Mouse (Mus musculus) myocyte (in vitro differentiated cells): ENCODE data around the gene Ppp1r10.

ENCODE experiments used
- E2F4 ChIP-seq: IDR thresholded peaks from one replicate; pipeline ENCODE4 v1.6.1; 2011; ENCODE audit warnings: mild to moderate bottlenecking, control low read depth, moderate library complexity; ENCODE audit not compliant: insufficient read depth
- MYOD1 ChIP-seq, 3 experiments: IDR thresholded peaks; one replicate each; pipeline ENCODE4 v1.6.1; 2011; ENCODE audit warnings: control low read depth in 2 of 3, low read depth in 2 of 3, mild to moderate bottlenecking in 2 of 3, moderate library complexity in 1 of 3; ENCODE audit not compliant: insufficient read length in 2 of 3, control insufficient read depth in 1 of 3
- TCF3 ChIP-seq: IDR thresholded peaks from one replicate; pipeline ENCODE4 v1.6.1; 2011; ENCODE audit warnings: low read depth, control low read depth; ENCODE audit not compliant: insufficient read length

GRCm38 (mm10) chr17:35866911-35867890, 49.0 kb upstream of the Ppp1r10 start:
- TF ChIP-seq MYOD1 (IDR thresholded peaks at IDR 0.05; ENCODE audit: control insufficient read depth in 1 of 3, insufficient read length in 2 of 3, low read depth in 2 of 3): no peak
- TF ChIP-seq TCF3: no peak
- TF ChIP-seq E2F4: no peak
